Mouse (Mus musculus): Measurements from ENCODE around the gene Shisa6. TPM values are rescaled to one million over a fixed set of nuclear protein-coding genes. Genes with fewer than 3 reads are reported as not detected.

Shisa6 gene
- polyA plus RNA-seq, 2 experiments: 0.59 to 1.1 TPM

- no peaks in the 10 kb centered on the region for H3K36me3 ChIP-seq (ENCODE audit: control insufficient read depth, insufficient read depth, low read length)
- no peaks in the 10 kb centered on the region for H3K4me1 ChIP-seq (ENCODE audit: control insufficient read depth, insufficient read depth, low read length)
- H3K9ac ChIP-seq (ENCODE audit: low read depth, low read length, severe bottlenecking): no peak overlapping the region
- 70% methylated on average over 7 of the region's 7 CpGs for WGBS
- no peak for DNase-seq (ENCODE audit: low spot score)
- no peak for ATAC-seq (ENCODE audit: low FRiP score, low read depth)
- H3K9me3 ChIP-seq (ENCODE audit: control insufficient read depth, low read length): no peaks in the 10 kb centered on the region
- H3K4me3 ChIP-seq (replicated peaks; ENCODE audit: low read length): no peak overlapping the region
- no peak overlapping the region for H3K27ac ChIP-seq (replicated peaks; ENCODE audit: low read depth, low read length)
- 0 out of 2 replicates have a peak, but pooled peaks cover 3% of the 10 kb centered on the region for H3K27me3 ChIP-seq (ENCODE audit: control insufficient read depth, insufficient read depth, low read length)
- TF ChIP-seq POLR2A (IDR thresholded peaks at IDR 0.05; ENCODE audit: borderline replicate concordance, extremely low read depth, insufficient read depth, insufficient read length): no peak
- H3K4me2 ChIP-seq (replicated peaks; ENCODE audit: low read depth, low read length, severe bottlenecking): no peak overlapping the region
These were observed 36.5 kb upstream of the Shisa6 start for GRCm38 (mm10) chr11:66562274-66562673.

GRCm38 (mm10) chr11:66537820-66538219, 12.1 kb upstream of the Shisa6 start:
- Histone ChIP-seq H3K27me3 (ENCODE audit: control insufficient read depth, insufficient read depth, low read length) (no peaks in the 10 kb centered on the region), H3K4me2 (replicated peaks; ENCODE audit: low read depth, low read length, severe bottlenecking) (no peak overlapping the region), H3K4me1 (ENCODE audit: control insufficient read depth, insufficient read depth, low read length) (no peaks in the 10 kb centered on the region), H3K27ac (replicated peaks; ENCODE audit: low read depth, low read length) (no peak overlapping the region), H3K9ac (ENCODE audit: low read depth, low read length, severe bottlenecking) (no peak overlapping the region), H3K4me3 (replicated peaks; ENCODE audit: low read length) (no peak overlapping the region), H3K9me3 (ENCODE audit: control insufficient read depth, low read length) (no peaks in the 10 kb centered on the region), H3K36me3 (ENCODE audit: control insufficient read depth, insufficient read depth, low read length) (no peaks in the 10 kb centered on the region)
- DNase-seq (ENCODE audit: low spot score): no peak
- ATAC-seq (ENCODE audit: low FRiP score, low read depth): no peak
- WGBS: 30% methylated on average over 1 of the region's 1 CpGs
- TF ChIP-seq POLR2A (IDR thresholded peaks at IDR 0.05; ENCODE audit: borderline replicate concordance, extremely low read depth, insufficient read depth, insufficient read length): no peak

GRCm38 (mm10) chr11:66535866-66536265, 10.1 kb upstream of the Shisa6 start:
- H3K27ac ChIP-seq (replicated peaks; ENCODE audit: low read depth, low read length): no peak overlapping the region
- TF ChIP-seq POLR2A (IDR thresholded peaks at IDR 0.05; ENCODE audit: borderline replicate concordance, extremely low read depth, insufficient read depth, insufficient read length): no peak
- no peak overlapping the region for H3K9ac ChIP-seq (ENCODE audit: low read depth, low read length, severe bottlenecking)
- no peaks in the 10 kb centered on the region for H3K36me3 ChIP-seq (ENCODE audit: control insufficient read depth, insufficient read depth, low read length)
- ATAC-seq (ENCODE audit: low FRiP score, low read depth) (no peak), DNase-seq (ENCODE audit: low spot score) (no peak)
- 68% methylated on average over 9 of the region's 9 CpGs for WGBS
- no peaks in the 10 kb centered on the region for H3K27me3 ChIP-seq (ENCODE audit: control insufficient read depth, insufficient read depth, low read length)
- H3K4me1 ChIP-seq (ENCODE audit: control insufficient read depth, insufficient read depth, low read length): no peaks in the 10 kb centered on the region
- no peak overlapping the region for H3K4me2 ChIP-seq (replicated peaks; ENCODE audit: low read depth, low read length, severe bottlenecking)
- no peak overlapping the region for H3K4me3 ChIP-seq (replicated peaks; ENCODE audit: low read length)
- no peaks in the 10 kb centered on the region for H3K9me3 ChIP-seq (ENCODE audit: control insufficient read depth, low read length)

- ATAC-seq (ENCODE audit: low FRiP score, low read depth) (no peak), DNase-seq (ENCODE audit: low spot score) (no peak)
- Histone ChIP-seq H3K27me3 (ENCODE audit: control insufficient read depth, insufficient read depth, low read length) (no peaks in the 10 kb centered on the region), H3K4me1 (ENCODE audit: control insufficient read depth, insufficient read depth, low read length) (no peaks in the 10 kb centered on the region), H3K4me3 (replicated peaks; ENCODE audit: low read length) (no peak overlapping the region), H3K9ac (ENCODE audit: low read depth, low read length, severe bottlenecking) (no peak overlapping the region), H3K9me3 (ENCODE audit: control insufficient read depth, low read length) (no peaks in the 10 kb centered on the region), H3K36me3 (ENCODE audit: control insufficient read depth, insufficient read depth, low read length) (no peaks in the 10 kb centered on the region), H3K27ac (replicated peaks; ENCODE audit: low read depth, low read length) (no peak overlapping the region), H3K4me2 (replicated peaks; ENCODE audit: low read depth, low read length, severe bottlenecking) (no peak overlapping the region)
- TF ChIP-seq POLR2A (IDR thresholded peaks at IDR 0.05; ENCODE audit: borderline replicate concordance, extremely low read depth, insufficient read depth, insufficient read length): no peak
- 77% methylated on average over 4 of the region's 4 CpGs for WGBS
These were observed 9.4 kb upstream of the Shisa6 start for GRCm38 (mm10) chr11:66535156-66535555.

GRCm38 (mm10) chr11:66534291-66534690, 8.5 kb upstream of the Shisa6 start:
- DNase-seq (ENCODE audit: low spot score) (no peak), ATAC-seq (ENCODE audit: low FRiP score, low read depth) (no peak)
- Histone ChIP-seq H3K9me3 (ENCODE audit: control insufficient read depth, low read length) (no peaks in the 10 kb centered on the region), H3K4me1 (ENCODE audit: control insufficient read depth, insufficient read depth, low read length) (no peaks in the 10 kb centered on the region), H3K27ac (replicated peaks; ENCODE audit: low read depth, low read length) (no peak overlapping the region), H3K9ac (ENCODE audit: low read depth, low read length, severe bottlenecking) (no peak overlapping the region), H3K27me3 (ENCODE audit: control insufficient read depth, insufficient read depth, low read length) (no peaks in the 10 kb centered on the region), H3K4me3 (replicated peaks; ENCODE audit: low read length) (no peak overlapping the region), H3K36me3 (ENCODE audit: control insufficient read depth, insufficient read depth, low read length) (no peaks in the 10 kb centered on the region), H3K4me2 (replicated peaks; ENCODE audit: low read depth, low read length, severe bottlenecking) (no peak overlapping the region)
- 69% methylated on average over 4 of the region's 4 CpGs for WGBS
- TF ChIP-seq POLR2A (IDR thresholded peaks at IDR 0.05; ENCODE audit: borderline replicate concordance, extremely low read depth, insufficient read depth, insufficient read length): no peak

- ATAC-seq (ENCODE audit: low FRiP score, low read depth): no peak
These were observed 2.4 kb upstream of the Shisa6 start for GRCm38 (mm10) chr11:66528146-66528545.

More at GRCm38 (mm10) chr11:66528146-66528545, 2.4 kb upstream of the Shisa6 start:
- no peak overlapping the region for H3K4me3 ChIP-seq (replicated peaks; ENCODE audit: low read length)
- H3K36me3 ChIP-seq (ENCODE audit: control insufficient read depth, insufficient read depth, low read length): no peaks in the 10 kb centered on the region
- H3K27me3 ChIP-seq (ENCODE audit: control insufficient read depth, insufficient read depth, low read length): peaks cover 55% of the 10 kb centered on the region
- H3K27ac ChIP-seq (replicated peaks; ENCODE audit: low read depth, low read length): no peak overlapping the region
- DNase-seq (ENCODE audit: low spot score): no peak
- no peak overlapping the region for H3K4me2 ChIP-seq (replicated peaks; ENCODE audit: low read depth, low read length, severe bottlenecking)
- TF ChIP-seq POLR2A (IDR thresholded peaks at IDR 0.05; ENCODE audit: borderline replicate concordance, extremely low read depth, insufficient read depth, insufficient read length): no peak
- no peak overlapping the region for H3K9ac ChIP-seq (ENCODE audit: low read depth, low read length, severe bottlenecking)
- H3K9me3 ChIP-seq (ENCODE audit: control insufficient read depth, low read length): no peaks in the 10 kb centered on the region
- H3K4me1 ChIP-seq (ENCODE audit: control insufficient read depth, insufficient read depth, low read length): no peaks in the 10 kb centered on the region
